Mouse (Mus musculus): ENCODE data around the gene Rffl. TPM values are rescaled to one million over a fixed set of nuclear protein-coding genes. Genes with fewer than 3 reads are reported as not detected.

Gene Rffl
- polyA plus RNA-seq, 1 experiment = 18.6 TPM

- Histone ChIP-seq H3K27me3 (ENCODE audit: control insufficient read depth, insufficient read depth, low read length) (no peaks in the 10 kb centered on the region), H3K27ac (ENCODE audit: insufficient read depth, low read length) (peak overlapping the region; percentile 37; the same call in 1 of the 2 replicates), H3K4me3 (replicated peaks; ENCODE audit: insufficient read depth, low read depth, low read length) (peak overlapping the region; percentile 64), H3K4me1 (ENCODE audit: control insufficient read depth, insufficient read depth, low read length) (no peaks in the 10 kb centered on the region)
- TF ChIP-seq POLR2A (IDR thresholded peaks at IDR 0.05; ENCODE audit: borderline replicate concordance, insufficient read depth, low read length) (no peak), CTCF (IDR thresholded peaks at IDR 0.05; ENCODE audit: borderline replicate concordance, insufficient read depth, low read depth, low read length) (no peak)
- WGBS = 2% methylated on average over 36 of the region's 36 CpGs
- DNase-seq = peak in 1 of 2 experiments; percentile 19
Observed at GRCm38 (mm10) chr11:82870173-82871030, 608 bp downstream of the Rffl start.

GRCm38 (mm10) chr11:82869506-82870172, 1.4 kb downstream of the Rffl start:
- H3K4me1 ChIP-seq (ENCODE audit: control insufficient read depth, insufficient read depth, low read length) = no peaks in the 10 kb centered on the region
- H3K4me3 ChIP-seq (replicated peaks; ENCODE audit: insufficient read depth, low read depth, low read length) = peak overlapping the region; percentile 64
- WGBS = 64% methylated on average over 9 of the region's 9 CpGs
- H3K27me3 ChIP-seq (ENCODE audit: control insufficient read depth, insufficient read depth, low read length) = no peaks in the 10 kb centered on the region
- 0 out of 2 replicates have a peak overlapping the region, but pooled peaks have one; percentile 30 for H3K27ac ChIP-seq (ENCODE audit: insufficient read depth, low read length)
- DNase-seq = peak in 1 of 2 experiments; percentile 19
- no peak for TF ChIP-seq POLR2A (IDR thresholded peaks at IDR 0.05; ENCODE audit: borderline replicate concordance, insufficient read depth, low read length)
- TF ChIP-seq CTCF (IDR thresholded peaks at IDR 0.05; ENCODE audit: borderline replicate concordance, insufficient read depth, low read depth, low read length) = no peak

- H3K27me3 ChIP-seq (ENCODE audit: control insufficient read depth, insufficient read depth, low read length) = no peaks in the 10 kb centered on the region
- no peak overlapping the region for H3K27ac ChIP-seq (ENCODE audit: insufficient read depth, low read length)
- H3K4me3 ChIP-seq (replicated peaks; ENCODE audit: insufficient read depth, low read depth, low read length) = no peak overlapping the region
- no peak for DNase-seq
- TF ChIP-seq POLR2A (IDR thresholded peaks at IDR 0.05; ENCODE audit: borderline replicate concordance, insufficient read depth, low read length) (no peak), CTCF (IDR thresholded peaks at IDR 0.05; ENCODE audit: borderline replicate concordance, insufficient read depth, low read depth, low read length) (no peak)
- 87% methylated on average over 5 of the region's 5 CpGs for WGBS
- H3K4me1 ChIP-seq (ENCODE audit: control insufficient read depth, insufficient read depth, low read length) = no peaks in the 10 kb centered on the region
Observed at GRCm38 (mm10) chr11:82867956-82868355, 3.1 kb downstream of the Rffl start.

GRCm38 (mm10) chr11:82866850-82867564, 4.0 kb downstream of the Rffl start:
- no peaks in the 10 kb centered on the region for H3K4me1 ChIP-seq (ENCODE audit: control insufficient read depth, insufficient read depth, low read length)
- DNase-seq = no peak
- no peak overlapping the region for H3K27ac ChIP-seq (ENCODE audit: insufficient read depth, low read length)
- H3K27me3 ChIP-seq (ENCODE audit: control insufficient read depth, insufficient read depth, low read length) = no peaks in the 10 kb centered on the region
- no peak for TF ChIP-seq CTCF (IDR thresholded peaks at IDR 0.05; ENCODE audit: borderline replicate concordance, insufficient read depth, low read depth, low read length)
- no peak for TF ChIP-seq POLR2A (IDR thresholded peaks at IDR 0.05; ENCODE audit: borderline replicate concordance, insufficient read depth, low read length)
- 32% methylated on average over 7 of the region's 7 CpGs for WGBS
- no peak overlapping the region for H3K4me3 ChIP-seq (replicated peaks; ENCODE audit: insufficient read depth, low read depth, low read length)

GRCm38 (mm10) chr11:82865957-82866356, 5.1 kb downstream of the Rffl start:
- Histone ChIP-seq H3K27me3 (ENCODE audit: control insufficient read depth, insufficient read depth, low read length) (no peaks in the 10 kb centered on the region), H3K4me3 (replicated peaks; ENCODE audit: insufficient read depth, low read depth, low read length) (no peak overlapping the region), H3K4me1 (ENCODE audit: control insufficient read depth, insufficient read depth, low read length) (no peaks in the 10 kb centered on the region), H3K27ac (ENCODE audit: insufficient read depth, low read length) (no peak overlapping the region)
- TF ChIP-seq CTCF (IDR thresholded peaks at IDR 0.05; ENCODE audit: borderline replicate concordance, insufficient read depth, low read depth, low read length) (no peak), POLR2A (IDR thresholded peaks at IDR 0.05; ENCODE audit: borderline replicate concordance, insufficient read depth, low read length) (no peak)
- WGBS = 80% methylated on average over 10 of the region's 10 CpGs
- no peak for DNase-seq

GRCm38 (mm10) chr11:82863488-82863931, 7.5 kb downstream of the Rffl start:
- Histone ChIP-seq H3K4me3 (replicated peaks; ENCODE audit: insufficient read depth, low read depth, low read length) (no peak overlapping the region), H3K27me3 (ENCODE audit: control insufficient read depth, insufficient read depth, low read length) (no peaks in the 10 kb centered on the region), H3K27ac (ENCODE audit: insufficient read depth, low read length) (no peak overlapping the region), H3K4me1 (ENCODE audit: control insufficient read depth, insufficient read depth, low read length) (no peaks in the 10 kb centered on the region)
- DNase-seq = no peak
- WGBS = 59% methylated on average over 4 of the region's 4 CpGs
- TF ChIP-seq CTCF (IDR thresholded peaks at IDR 0.05; ENCODE audit: borderline replicate concordance, insufficient read depth, low read depth, low read length) = no peak
- TF ChIP-seq POLR2A (IDR thresholded peaks at IDR 0.05; ENCODE audit: borderline replicate concordance, insufficient read depth, low read length) = no peak

GRCm38 (mm10) chr11:82863059-82863458, 8.0 kb downstream of the Rffl start:
- Histone ChIP-seq H3K4me3 (replicated peaks; ENCODE audit: insufficient read depth, low read depth, low read length) (no peak overlapping the region), H3K4me1 (ENCODE audit: control insufficient read depth, insufficient read depth, low read length) (no peaks in the 10 kb centered on the region), H3K27me3 (ENCODE audit: control insufficient read depth, insufficient read depth, low read length) (no peaks in the 10 kb centered on the region), H3K27ac (ENCODE audit: insufficient read depth, low read length) (no peak overlapping the region)
- WGBS = 56% methylated on average over 2 of the region's 2 CpGs
- no peak for TF ChIP-seq CTCF (IDR thresholded peaks at IDR 0.05; ENCODE audit: borderline replicate concordance, insufficient read depth, low read depth, low read length)
- no peak for TF ChIP-seq POLR2A (IDR thresholded peaks at IDR 0.05; ENCODE audit: borderline replicate concordance, insufficient read depth, low read length)
- no peak for DNase-seq

Measured in cerebellum, adult 2 months (tissue).